Mouse (Mus musculus) stomach, embryonic 14.5 days (tissue): ENCODE measurements around the gene Aldh1a1. TPM values are rescaled to one million over a fixed set of nuclear protein-coding genes. Genes with fewer than 3 reads are reported as not detected.

Experiments used
- ATAC-seq: fragments of 200-750 bp; cut with Nextera tagmentation; 2 replicates; pipeline ENCODE4 v1.8.0; 2017; ENCODE audit warnings: low read depth, moderate TSS enrichment; ENCODE audit not compliant: insufficient number of reproducible peaks, insufficient read depth, low FRiP score
- H3K27ac ChIP-seq: fragments of 300-500 bp; sonication (generic); 2 replicates; pipeline ENCODE4 v1.5.1; 2014; ENCODE audit warnings: mild to moderate bottlenecking, low read length, moderate library complexity, mixed read lengths
- H3K27me3 ChIP-seq: fragments of 300-500 bp; sonication (generic); 2 replicates; pipeline ENCODE4 v1.6.1; 2014; ENCODE audit warnings: low read length, control low read depth, mixed read lengths; ENCODE audit not compliant: control insufficient read depth, insufficient read depth
- H3K36me3 ChIP-seq: fragments of 300-500 bp; sonication (generic); 2 replicates; pipeline ENCODE4 v1.6.1; 2014; ENCODE audit warnings: mild to moderate bottlenecking, control low read depth, low read length, moderate library complexity, mixed read lengths; ENCODE audit not compliant: control insufficient read depth, insufficient read depth
- H3K4me1 ChIP-seq: fragments of 300-500 bp; sonication (generic); 2 replicates; pipeline ENCODE4 v1.6.1; 2014; ENCODE audit warnings: low read length, control low read depth, mixed read lengths; ENCODE audit not compliant: control insufficient read depth, insufficient read depth
- H3K4me2 ChIP-seq: fragments of 300-500 bp; sonication (generic); replicated peaks from 2 replicates; pipeline ENCODE4 v1.6.1; 2014; ENCODE audit warnings: low read depth, low read length, control low read depth
- H3K4me3 ChIP-seq: fragments of 300-500 bp; sonication (generic); 2 replicates; pipeline ENCODE4 v1.5.1; 2014; ENCODE audit warnings: low read depth, low read length, control low read depth
- H3K9ac ChIP-seq: fragments of 300-500 bp; sonication (generic); replicated peaks from 2 replicates; pipeline ENCODE4 v1.6.1; 2014; ENCODE audit warnings: low read depth, mild to moderate bottlenecking, control low read depth, low read length, moderate library complexity, mixed read lengths
- H3K9me3 ChIP-seq: fragments of 300-500 bp; sonication (generic); 2 replicates; pipeline ENCODE4 v1.6.1; 2016; ENCODE audit warnings: low read depth, low read length, control low read depth; ENCODE audit not compliant: control insufficient read depth
- WGBS: fragments of 180-500 bp; shearing (Covaris S2); extraction: QIAGEN DNeasy Blood & Tissue Kit; methylation state at CpG from one replicate; pipeline ENCODE4 v1.1.7; 2014; 5-methylcytosine and 5-hydroxymethylcytosine counted together
- polyA plus RNA-seq: library from polyadenylated mRNA; unstranded; fragments of >200 nt; fragmentation: Nextera tagmentation; extraction: Ambion mirVana; gene quantifications from 2 replicates; pipeline ENCODE4 v1.2.1, GENCODE M21; 2014

Aldh1a1 gene
- polyA plus RNA-seq, 1 experiment from 2014 or later: 18.0 TPM

DNA sequence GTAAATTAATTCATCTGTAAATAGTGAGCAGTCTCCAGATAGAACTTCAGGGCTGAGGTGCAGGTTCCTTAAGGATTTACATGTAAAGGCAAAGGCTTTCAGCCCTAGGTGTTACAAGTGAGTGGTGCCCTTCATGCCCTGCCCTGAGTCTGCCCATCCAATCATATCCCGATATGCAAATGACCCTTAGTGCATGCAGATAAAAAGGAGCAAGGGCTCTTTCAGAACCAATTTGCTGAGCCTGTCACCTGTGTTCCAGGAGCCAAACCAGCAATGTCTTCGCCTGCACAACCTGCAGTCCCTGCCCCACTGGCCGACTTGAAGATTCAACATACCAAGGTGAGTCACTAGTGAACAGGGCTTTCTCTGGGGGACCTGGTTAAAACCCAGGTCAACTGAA is 109.2 kb downstream of the Aldh1a1 start:
- no peak overlapping the region for H3K27ac ChIP-seq
- no peak overlapping the region for H3K9ac ChIP-seq
- H3K9me3 ChIP-seq: no peaks in the 10 kb centered on the region
- H3K27me3 ChIP-seq: no peaks in the 10 kb centered on the region
- no peaks in the 10 kb centered on the region for H3K36me3 ChIP-seq
- peaks cover 5% of the 10 kb centered on the region for H3K4me1 ChIP-seq
- ATAC-seq: peak; percentile 83
- H3K4me2 ChIP-seq: peak overlapping the region; percentile 22; the same call in 1 of the 2 replicates
- 48% methylated on average over 3 of the region's 3 CpGs for WGBS
- no peak overlapping the region for H3K4me3 ChIP-seq

DNA sequence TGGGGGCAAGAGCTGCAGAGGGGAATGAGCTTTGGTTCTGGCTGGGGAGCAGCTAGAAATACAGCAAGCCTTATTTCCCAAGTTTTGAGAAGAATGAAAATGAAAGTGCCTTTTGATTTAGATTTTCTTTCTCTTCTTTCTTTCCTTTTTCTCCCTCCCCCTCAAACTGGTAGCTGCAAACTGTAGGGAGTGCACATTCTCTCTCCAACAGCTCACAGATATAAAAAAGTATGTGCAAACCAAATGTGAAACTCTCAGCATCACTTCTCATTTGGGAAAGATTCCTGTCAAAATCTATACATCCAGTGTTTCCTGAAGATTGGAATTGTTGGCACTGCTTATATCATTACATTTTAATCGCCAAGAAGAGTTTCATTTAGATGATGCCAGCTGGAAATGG is 110.7 kb downstream of the Aldh1a1 start:
- H3K9me3 ChIP-seq: no peaks in the 10 kb centered on the region
- H3K4me2 ChIP-seq: no peak overlapping the region
- no peak overlapping the region for H3K27ac ChIP-seq
- no peaks in the 10 kb centered on the region for H3K36me3 ChIP-seq
- no peak overlapping the region for H3K4me3 ChIP-seq
- peaks cover 5% of the 10 kb centered on the region for H3K4me1 ChIP-seq
- no peaks in the 10 kb centered on the region for H3K27me3 ChIP-seq
- WGBS: 94% methylated on average over 1 of the region's 1 CpGs
- H3K9ac ChIP-seq: no peak overlapping the region
- ATAC-seq: no peak

- ATAC-seq: no peak
- H3K9ac ChIP-seq: no peak overlapping the region
- H3K36me3 ChIP-seq: no peaks in the 10 kb centered on the region
- no peak overlapping the region for H3K4me3 ChIP-seq
- 91% methylated on average over 2 of the region's 2 CpGs for WGBS
- no peak overlapping the region for H3K27ac ChIP-seq
- no peaks in the 10 kb centered on the region for H3K9me3 ChIP-seq
- no peaks in the 10 kb centered on the region for H3K27me3 ChIP-seq
- peaks cover 5% of the 10 kb centered on the region for H3K4me1 ChIP-seq
- no peak overlapping the region for H3K4me2 ChIP-seq
Observed at GRCm38 (mm10) chr19:20603866-20604265, 111.4 kb downstream of the Aldh1a1 start.

DNA sequence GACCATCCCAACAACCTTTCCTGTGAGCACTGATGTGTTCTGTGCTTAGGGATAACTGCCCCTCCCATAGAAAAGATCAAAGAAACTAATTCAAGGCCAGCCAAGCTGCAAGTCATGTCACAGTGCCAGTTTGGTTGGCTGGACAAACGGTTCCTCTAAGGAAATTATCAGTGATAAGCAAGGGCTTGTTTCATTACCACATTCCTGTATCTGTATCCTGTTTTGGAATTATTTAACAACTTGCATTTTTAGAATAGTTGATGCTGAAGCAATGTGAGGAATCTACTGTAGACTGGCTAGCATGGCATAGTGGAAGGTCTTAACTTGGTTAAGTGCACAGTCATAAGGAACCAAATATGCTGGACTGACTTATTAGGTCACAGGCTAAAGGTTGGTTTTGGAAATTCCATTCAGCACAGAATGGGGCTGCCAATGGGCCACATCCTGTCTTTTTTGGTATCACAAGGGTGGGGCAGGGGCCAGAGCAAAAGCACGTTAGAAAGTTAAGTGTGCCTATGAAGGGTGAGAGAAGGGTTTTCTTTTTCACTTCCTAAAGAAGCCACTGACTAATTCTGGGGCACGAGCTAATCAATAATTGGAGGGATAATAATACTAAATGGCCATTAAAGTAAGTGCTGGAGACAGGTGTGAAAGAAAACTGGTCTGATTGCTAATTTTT is 121.9 kb downstream of the Aldh1a1 start:
- Histone ChIP-seq H3K9ac (no peak overlapping the region), H3K4me1 (no peaks in the 10 kb centered on the region), H3K27me3 (no peaks in the 10 kb centered on the region), H3K4me2 (no peak overlapping the region), H3K36me3 (no peaks in the 10 kb centered on the region), H3K4me3 (no peak overlapping the region), H3K27ac (no peak overlapping the region), H3K9me3 (no peaks in the 10 kb centered on the region)
- WGBS: 70% methylated on average over 3 of the region's 3 CpGs
- no peak for ATAC-seq

DNA sequence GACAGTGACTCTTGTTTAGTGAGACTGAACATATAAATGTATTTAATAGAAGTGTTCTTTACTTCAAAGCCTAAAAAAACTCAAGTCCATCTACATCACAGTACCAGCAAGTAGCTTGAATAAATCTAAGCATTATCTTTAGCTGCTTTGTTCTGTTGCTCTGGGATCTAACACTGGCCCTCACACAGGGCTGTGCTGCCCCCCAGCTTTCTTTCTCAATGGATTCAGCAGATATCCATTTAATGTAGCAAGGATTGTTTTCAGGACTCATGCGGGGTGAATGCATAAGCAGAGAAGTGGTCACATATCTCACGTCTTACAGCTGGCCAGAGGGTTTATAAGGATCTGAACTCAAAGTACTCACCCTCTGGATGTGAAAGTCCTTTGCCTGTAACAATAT is 129.9 kb downstream of the Aldh1a1 start:
- H3K4me1 ChIP-seq: no peaks in the 10 kb centered on the region
- no peak overlapping the region for H3K4me2 ChIP-seq
- no peak overlapping the region for H3K9ac ChIP-seq
- 64% methylated on average over 2 of the region's 2 CpGs for WGBS
- no peaks in the 10 kb centered on the region for H3K27me3 ChIP-seq
- no peak overlapping the region for H3K27ac ChIP-seq
- H3K9me3 ChIP-seq: no peaks in the 10 kb centered on the region
- H3K4me3 ChIP-seq: no peak overlapping the region
- ATAC-seq: no peak
- H3K36me3 ChIP-seq: no peaks in the 10 kb centered on the region

GRCm38 (mm10) chr19:20623416-20623815 is 130.9 kb downstream of the Aldh1a1 start:
- Histone ChIP-seq H3K27ac (no peak overlapping the region), H3K4me3 (no peak overlapping the region), H3K4me1 (no peaks in the 10 kb centered on the region), H3K36me3 (no peaks in the 10 kb centered on the region), H3K4me2 (no peak overlapping the region), H3K27me3 (no peaks in the 10 kb centered on the region), H3K9ac (no peak overlapping the region), H3K9me3 (no peaks in the 10 kb centered on the region)
- 73% methylated on average over 10 of the region's 10 CpGs for WGBS
- no peak for ATAC-seq

GRCm38 (mm10) chr19:20631020-20631419 is 138.5 kb downstream of the Aldh1a1 start:
- H3K4me2 ChIP-seq: no peak overlapping the region
- H3K27ac ChIP-seq: no peak overlapping the region
- no peaks in the 10 kb centered on the region for H3K9me3 ChIP-seq
- no peaks in the 10 kb centered on the region for H3K36me3 ChIP-seq
- no peaks in the 10 kb centered on the region for H3K27me3 ChIP-seq
- no peak for ATAC-seq
- WGBS: 50% methylated on average over 1 of the region's 1 CpGs
- H3K4me1 ChIP-seq: no peaks in the 10 kb centered on the region
- H3K9ac ChIP-seq: no peak overlapping the region
- no peak overlapping the region for H3K4me3 ChIP-seq

DNA sequence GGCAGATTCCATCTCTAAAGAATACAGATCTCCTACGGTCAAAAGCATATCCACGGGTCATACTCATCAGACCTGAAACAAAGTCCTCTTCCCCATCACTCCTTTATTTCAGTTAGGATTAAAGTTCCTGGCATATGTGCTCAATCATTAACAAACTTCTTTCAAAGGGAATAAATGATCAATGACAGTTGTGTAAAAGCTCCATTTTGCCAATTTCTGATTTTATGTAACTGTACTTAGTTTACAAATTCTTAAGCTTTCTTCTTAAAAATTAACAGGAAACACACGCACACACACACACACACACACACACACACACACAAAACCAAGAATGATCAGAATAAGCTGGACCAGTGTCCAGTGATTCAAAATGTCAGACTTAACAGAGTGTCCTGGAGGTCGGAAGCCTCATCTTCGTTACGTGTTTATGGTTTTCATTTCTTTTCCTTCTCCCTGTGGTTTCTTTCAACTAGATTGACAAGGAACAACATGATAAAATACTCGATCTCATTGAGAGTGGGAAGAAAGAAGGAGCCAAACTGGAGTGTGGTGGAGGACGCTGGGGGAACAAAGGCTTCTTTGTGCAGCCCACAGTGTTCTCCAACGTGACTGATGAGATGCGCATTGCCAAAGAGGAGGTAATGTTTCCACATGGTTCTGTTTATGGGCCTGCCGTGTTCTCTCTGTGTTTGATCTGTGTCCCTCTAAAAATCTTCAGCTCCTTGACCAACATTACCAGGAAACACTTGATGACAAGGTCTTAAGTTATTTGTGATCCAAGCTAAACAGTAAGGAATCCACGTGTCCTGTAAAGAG is 141.6 kb downstream of the Aldh1a1 start:
- ATAC-seq: no peak
- H3K27ac ChIP-seq: no peak overlapping the region
- H3K4me1 ChIP-seq: no peaks in the 10 kb centered on the region
- no peaks in the 10 kb centered on the region for H3K9me3 ChIP-seq
- H3K4me3 ChIP-seq: no peak overlapping the region
- 69% methylated on average over 12 of the region's 12 CpGs for WGBS
- H3K9ac ChIP-seq: no peak overlapping the region
- no peak overlapping the region for H3K4me2 ChIP-seq
- no peaks in the 10 kb centered on the region for H3K36me3 ChIP-seq
- H3K27me3 ChIP-seq: no peaks in the 10 kb centered on the region
